Mouse (Mus musculus) layer of hippocampus, adult 2 months (tissue): Measurements from ENCODE around the gene Tnk2. TPM values are rescaled to one million over a fixed set of nuclear protein-coding genes. Genes with fewer than 3 reads are reported as not detected.
A peak's percentile ranks its signal among the peaks of the same experiment; 100 is the strongest.
"Not testable (repeated sequence)": the region's sequence is repeated elsewhere in the genome, so short reads cannot be mapped to it uniquely, and the experiment has no call there.

Source experiments
- DNase-seq, 2 experiments: peaks; one replicate each; pipeline ENCODE4 v3.0.0; 2022; ENCODE audit warnings: low spot score in 2 of 2
- H3K27ac ChIP-seq: fragments of 200-600 bp; 2 replicates; pipeline ENCODE4 v1.8.1; 2022
- H3K4me3 ChIP-seq: fragments of 200-600 bp; 2 replicates; pipeline ENCODE4 v1.8.1; 2022; ENCODE audit warnings: mild to moderate bottlenecking
- CTCF ChIP-seq: fragments of 200-600 bp; conservative IDR thresholded peaks from 2 replicates; pipeline ENCODE4 v1.8.1; 2022; ENCODE audit warnings: antibody characterized with exemption, mild to moderate bottlenecking, moderate library complexity
- total RNA-seq, 2 experiments: library from RNA; stranded (reverse); gene quantifications; 2 replicates each; pipeline ENCODE4 v1.2.3; 2021

Tnk2 gene
- total RNA-seq, 2 experiments from 2014 or later: 210 to 212 TPM

DNA sequence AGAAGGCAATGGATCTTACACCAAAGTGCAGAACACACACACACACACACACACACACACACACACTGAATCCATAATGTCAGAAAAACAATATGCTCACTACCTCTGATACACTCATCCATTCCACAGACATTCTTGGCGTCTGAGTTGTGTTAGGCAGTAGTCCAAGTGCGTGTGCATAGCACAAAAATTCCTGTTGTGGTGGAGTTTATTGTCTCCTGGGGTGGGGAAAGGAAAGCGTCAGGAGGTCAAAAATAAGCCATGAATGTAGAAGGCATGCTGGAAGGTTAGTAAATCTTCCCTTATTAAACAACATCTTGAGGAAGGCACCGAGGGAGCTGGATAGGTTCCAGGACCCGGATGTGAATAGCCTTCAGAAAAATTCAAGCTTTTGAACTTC is 3.6 kb upstream of the Tnk2 start:
- no peak overlapping the region for H3K4me3 ChIP-seq
- no peak overlapping the region for H3K27ac ChIP-seq
- no peak for DNase-seq
- no peak for TF ChIP-seq CTCF

GRCm38 (mm10) chr16:32640683-32641082 is 3.0 kb upstream of the Tnk2 start:
- not testable (repeated sequence) for H3K27ac ChIP-seq, H3K4me3 ChIP-seq, DNase-seq
- peak; percentile 23; the same call in 1 of the 2 replicates for TF ChIP-seq CTCF

GRCm38 (mm10) chr16:32641440-32642219 is 2.0 kb upstream of the Tnk2 start:
- DNase-seq: no peak
- Histone ChIP-seq H3K27ac (no peak overlapping the region), H3K4me3 (no peak overlapping the region)
- no peak for TF ChIP-seq CTCF

DNA sequence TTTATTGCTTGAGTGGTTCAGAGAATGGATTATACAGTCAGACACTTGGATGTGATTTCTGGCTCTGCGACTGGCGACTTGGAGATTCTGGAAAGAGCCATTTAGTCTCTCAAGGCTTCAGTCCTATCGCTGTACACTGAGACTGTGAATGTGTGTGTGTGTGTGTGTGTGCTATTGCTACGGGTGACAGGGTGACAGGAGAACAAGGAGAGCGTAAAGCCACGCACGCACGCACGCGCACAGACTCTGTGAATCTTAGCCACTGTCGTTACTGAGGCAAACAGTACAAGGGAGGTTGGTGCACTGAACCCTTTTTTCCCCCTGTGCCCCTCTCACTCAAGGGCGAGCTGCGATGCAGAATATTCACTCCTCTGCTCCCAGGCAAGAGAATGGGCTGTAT is 1.4 kb upstream of the Tnk2 start:
- H3K4me3 ChIP-seq: no peak overlapping the region
- no peak for TF ChIP-seq CTCF
- no peak overlapping the region for H3K27ac ChIP-seq
- no peak for DNase-seq

DNA sequence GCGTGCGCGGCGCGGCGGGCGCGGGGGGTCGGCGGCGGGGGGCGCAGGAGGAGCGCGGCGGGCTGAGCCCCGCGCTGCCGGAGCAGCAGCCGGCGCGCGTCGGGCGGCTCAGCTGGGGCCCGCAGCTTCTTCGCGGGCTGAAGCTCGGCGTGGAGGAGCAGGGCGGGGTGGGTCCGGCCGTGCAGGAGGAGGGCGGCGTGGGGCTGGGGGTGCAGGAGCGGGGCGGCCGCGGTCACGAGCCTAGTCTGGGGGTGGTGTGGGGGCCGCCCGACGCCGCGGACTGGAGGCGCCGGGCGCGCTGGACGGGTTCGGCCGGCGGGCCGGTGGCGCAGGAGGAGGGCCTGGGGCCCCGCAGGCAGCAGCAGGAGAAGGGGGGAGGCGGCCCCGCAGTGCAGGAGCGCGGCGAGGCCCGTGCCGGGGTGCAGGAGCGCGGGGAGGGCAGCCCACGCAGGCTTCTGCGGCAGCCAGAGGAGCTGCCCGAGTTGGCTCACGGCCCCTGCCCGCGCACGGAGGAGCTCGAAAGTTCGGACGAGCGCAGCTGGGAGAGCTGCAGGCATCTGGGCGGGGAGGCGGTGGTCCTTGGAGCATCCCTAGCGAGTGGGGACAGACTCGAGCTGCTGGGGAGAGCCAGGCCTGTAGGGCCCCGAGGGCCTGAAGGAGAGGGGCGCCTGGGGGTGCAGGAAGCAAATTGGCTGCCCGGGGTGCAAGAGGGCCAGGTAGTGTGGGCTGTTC is 561 bp downstream of the Tnk2 start:
- no peak for TF ChIP-seq CTCF
- peak overlapping the region; percentile 91 for H3K27ac ChIP-seq
- DNase-seq: peak; percentile 41 to 52
- peak overlapping the region; percentile 85 for H3K4me3 ChIP-seq

DNA sequence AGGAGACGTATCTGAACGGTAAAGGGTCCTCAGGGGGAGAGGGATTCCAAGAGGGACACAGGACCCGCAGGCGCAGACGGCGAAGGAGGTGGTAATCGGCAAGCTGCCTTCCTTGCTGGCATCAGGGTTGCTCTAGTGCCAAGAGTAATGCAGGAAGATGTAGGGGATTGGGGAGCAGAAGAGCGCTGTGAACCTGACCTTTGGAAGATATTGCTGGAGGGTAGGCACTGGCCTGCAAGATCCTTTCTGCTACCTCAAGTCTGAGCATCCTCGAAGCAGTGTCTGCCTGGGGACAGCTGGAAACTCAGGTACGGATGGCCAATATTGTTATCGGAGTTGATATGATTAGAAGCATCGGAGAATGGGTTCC is 1.1 kb downstream of the Tnk2 start:
- DNase-seq: no peak
- peak overlapping the region; percentile 91 for H3K27ac ChIP-seq
- peak overlapping the region; percentile 85 for H3K4me3 ChIP-seq
- TF ChIP-seq CTCF: no peak

GRCm38 (mm10) chr16:32645361-32645914 is 1.8 kb downstream of the Tnk2 start:
- peak; percentile 72 for TF ChIP-seq CTCF
- peak overlapping the region; percentile 91; the same call in 1 of the 2 replicates for H3K27ac ChIP-seq
- peak in 1 of 2 experiments; percentile 58 for DNase-seq
- H3K4me3 ChIP-seq: peak overlapping the region; percentile 85

- Histone ChIP-seq H3K4me3 (peak overlapping the region; percentile 85), H3K27ac (peak overlapping the region; percentile 91; the same call in 1 of the 2 replicates)
- no peak for TF ChIP-seq CTCF
- no peak for DNase-seq
Observed at GRCm38 (mm10) chr16:32646014-32646413, 2.3 kb downstream of the Tnk2 start.

DNA sequence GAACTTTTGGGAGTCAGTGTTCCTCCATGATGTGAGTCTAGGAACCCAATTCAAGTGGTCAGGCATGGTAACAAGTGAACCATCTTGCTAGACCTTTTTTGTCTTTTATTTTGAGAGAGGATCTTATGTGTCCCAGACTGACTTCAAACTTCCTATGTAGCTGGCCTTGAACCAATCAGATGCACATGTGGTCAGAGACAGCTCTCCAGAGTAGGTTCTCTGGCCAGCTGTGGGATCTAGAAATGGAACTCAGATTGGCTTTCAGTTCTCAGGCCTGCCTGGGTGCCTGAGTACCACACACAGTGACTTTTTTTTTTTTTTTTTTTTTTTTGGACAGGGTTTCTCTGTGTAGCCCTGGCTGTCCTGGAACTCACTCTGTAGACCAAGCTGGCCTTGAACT is 4.0 kb downstream of the Tnk2 start:
- no peak for DNase-seq
- H3K27ac ChIP-seq: no peak overlapping the region
- TF ChIP-seq CTCF: no peak
- no peak overlapping the region for H3K4me3 ChIP-seq

DNA sequence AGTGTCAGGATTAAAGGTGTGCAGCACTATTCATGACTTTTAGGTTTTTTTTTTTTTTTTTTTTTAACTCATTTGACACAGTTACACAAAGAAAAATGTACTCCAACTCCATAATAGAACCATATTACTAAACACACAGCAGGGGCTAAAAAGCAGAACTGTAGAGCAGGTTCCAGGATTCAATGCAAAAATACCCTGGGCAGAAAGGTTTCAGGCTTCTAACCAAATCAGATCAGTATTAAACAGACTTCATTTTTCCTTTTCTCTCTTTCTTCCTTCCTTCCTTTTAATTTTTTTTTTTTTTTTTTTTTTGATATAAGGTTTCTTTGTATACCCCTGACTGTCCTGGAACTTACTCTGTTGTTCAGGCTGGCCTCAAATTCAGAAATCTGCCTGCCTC is 6.8 kb downstream of the Tnk2 start:
- TF ChIP-seq CTCF: no peak
- no peak for DNase-seq

GRCm38 (mm10) chr16:32650974-32651618 is 7.4 kb downstream of the Tnk2 start:
- no peak overlapping the region for H3K4me3 ChIP-seq
- no peak overlapping the region for H3K27ac ChIP-seq
- no peak for DNase-seq
- TF ChIP-seq CTCF: no peak

More for the DNA sequence above, 6.8 kb downstream of the Tnk2 start:
- H3K4me3 ChIP-seq: no peak overlapping the region
- H3K27ac ChIP-seq: no peak overlapping the region

GRCm38 (mm10) chr16:32654071-32654733 is 10.5 kb downstream of the Tnk2 start:
- Histone ChIP-seq H3K27ac (peak overlapping the region; percentile 51; the same call in 1 of the 2 replicates), H3K4me3 (no peak overlapping the region)
- no peak for TF ChIP-seq CTCF
- DNase-seq: no peak
